Mouse (Mus musculus): ENCODE results near the gene Iqcc. TPM values are rescaled to one million over a fixed set of nuclear protein-coding genes. Genes with fewer than 3 reads are reported as not detected.

Iqcc gene
- polyA plus RNA-seq, 1 experiment from 2014 or later = 24.5 TPM

DNA sequence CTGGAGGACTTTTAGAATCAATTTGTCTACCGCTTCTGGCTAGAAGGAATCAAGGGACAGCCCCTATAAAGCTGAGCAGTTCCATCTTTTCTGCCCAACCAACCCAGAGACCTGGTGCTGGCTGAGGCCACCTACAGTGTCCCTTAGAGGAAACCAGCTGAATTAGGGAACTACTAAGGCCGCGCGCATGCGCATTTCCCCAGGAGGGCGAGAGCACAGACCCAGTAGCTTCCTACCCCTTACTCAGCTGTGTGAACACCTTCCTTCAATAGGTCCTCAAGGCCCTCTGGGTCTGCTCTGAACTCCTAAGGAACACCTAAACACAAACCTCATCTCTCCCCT, 6.1 kb upstream of the Iqcc start:
- no peak for ATAC-seq (replicated peaks; ENCODE audit: insufficient number of reproducible peaks, low FRiP score, low TSS enrichment)
- under 1% methylated on average over 6 of the region's 6 CpGs for WGBS (ENCODE audit: insufficient replicate concordance)
- H3K27ac ChIP-seq (ENCODE audit: low read depth, low read length) = peak overlapping the region; percentile 78
- H3K4me3 ChIP-seq (ENCODE audit: low read depth, low read length) = peak overlapping the region; percentile 69
- peak overlapping the region; percentile 54 for H3K9ac ChIP-seq (ENCODE audit: low read depth, low read length)
- no peaks in the 10 kb centered on the region for H3K9me3 ChIP-seq (replicated peaks; ENCODE audit: control insufficient read depth, low read length)
- H3K36me3 ChIP-seq (ENCODE audit: control insufficient read depth, insufficient read depth, low read length) = peaks cover 24% of the 10 kb centered on the region
- H3K4me1 ChIP-seq (ENCODE audit: control insufficient read depth, insufficient read depth, low read length) = peaks cover 22% of the 10 kb centered on the region
- H3K27me3 ChIP-seq (ENCODE audit: control insufficient read depth, insufficient read depth, low read length) = no peaks in the 10 kb centered on the region
- H3K4me2 ChIP-seq = peak overlapping the region; percentile 84

DNA sequence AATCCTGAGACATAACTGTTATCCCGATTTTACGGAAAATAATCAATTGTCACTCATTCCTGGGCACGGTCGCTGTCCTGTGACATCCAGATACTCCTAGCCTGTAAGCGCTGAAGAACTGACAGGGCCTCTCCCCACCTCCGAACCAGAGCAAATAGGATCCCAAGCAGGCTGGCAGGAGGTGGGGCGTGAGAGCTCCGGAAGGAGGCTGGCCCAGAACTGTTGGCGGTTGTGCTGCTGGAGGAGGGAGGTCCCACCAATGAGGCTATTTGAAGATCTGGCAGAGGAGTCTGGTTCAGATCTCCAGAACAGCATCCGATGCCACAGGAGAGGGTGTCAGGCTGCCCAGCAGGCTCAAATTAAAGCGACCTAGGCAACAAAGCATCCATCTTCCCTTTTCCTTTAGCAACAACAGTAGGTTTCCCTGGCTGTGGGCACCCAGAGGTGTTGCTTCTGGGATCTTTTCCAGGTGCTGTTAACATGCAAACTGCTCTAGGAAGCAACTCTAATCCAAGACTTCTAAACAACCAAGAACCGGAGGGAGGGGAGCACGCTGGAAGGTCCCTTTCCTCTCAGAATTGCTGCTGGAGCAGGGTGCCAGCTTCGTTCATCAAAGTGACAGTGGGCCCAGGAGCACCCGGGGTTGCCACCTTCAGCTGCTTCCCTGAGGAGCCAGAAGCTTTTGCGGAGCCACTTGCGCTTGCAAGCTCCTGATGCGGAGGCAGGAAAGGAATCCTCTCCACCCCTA, 5.6 kb upstream of the Iqcc start:
- H3K27me3 ChIP-seq (ENCODE audit: control insufficient read depth, insufficient read depth, low read length) = no peaks in the 10 kb centered on the region
- 1% methylated on average over 18 of the region's 18 CpGs for WGBS (ENCODE audit: insufficient replicate concordance)
- peak; percentile 86 for ATAC-seq (replicated peaks; ENCODE audit: insufficient number of reproducible peaks, low FRiP score, low TSS enrichment)

DNA sequence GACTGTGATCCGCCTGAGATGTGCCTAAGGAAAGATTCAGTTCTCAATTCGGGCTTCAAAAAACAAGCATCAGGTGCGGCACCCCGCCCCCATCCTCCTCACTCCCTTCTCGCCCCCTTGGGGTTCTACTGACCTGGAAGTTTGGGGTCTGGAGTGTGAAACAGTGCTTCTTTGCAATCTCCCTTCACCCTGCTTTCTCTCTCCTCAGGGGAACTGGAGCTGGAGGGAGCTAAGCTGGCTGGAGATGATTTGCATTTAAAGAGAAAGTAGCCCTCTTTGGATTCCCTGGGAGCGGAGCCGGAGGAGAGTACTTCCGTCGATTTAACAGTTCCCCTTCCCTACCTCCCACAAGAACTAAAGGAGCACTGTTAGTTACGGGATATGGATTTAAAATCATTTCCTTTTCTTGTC, 4.8 kb upstream of the Iqcc start, which contains the start of gene Ccdc28b:
Gene Ccdc28b, minus strand, starts transcription at position 267 of the 411 bp plus-strand sequence.
- Histone ChIP-seq H3K27me3 (ENCODE audit: control insufficient read depth, insufficient read depth, low read length) (no peaks in the 10 kb centered on the region), H3K9me3 (replicated peaks; ENCODE audit: control insufficient read depth, low read length) (no peaks in the 10 kb centered on the region), H3K4me3 (ENCODE audit: low read depth, low read length) (peak within 1 kb of the TSS; percentile 69), H3K27ac (ENCODE audit: low read depth, low read length) (peak within 1 kb of the TSS; percentile 78), H3K36me3 (ENCODE audit: control insufficient read depth, insufficient read depth, low read length) (peaks cover 10% of the 10 kb centered on the region), H3K4me2 (peak within 1 kb of the TSS; percentile 84), H3K9ac (ENCODE audit: low read depth, low read length) (peak within 1 kb of the TSS; percentile 82), H3K4me1 (ENCODE audit: control insufficient read depth, insufficient read depth, low read length) (peaks cover 22% of the 10 kb centered on the region)
- ATAC-seq (replicated peaks; ENCODE audit: insufficient number of reproducible peaks, low FRiP score, low TSS enrichment) = no peak
- WGBS (ENCODE audit: insufficient replicate concordance) = under 1% methylated on average over 10 of the region's 10 CpGs

More for the DNA sequence above, 5.6 kb upstream of the Iqcc start:
- peaks cover 18% of the 10 kb centered on the region for H3K36me3 ChIP-seq (ENCODE audit: control insufficient read depth, insufficient read depth, low read length)
- H3K9ac ChIP-seq (ENCODE audit: low read depth, low read length) = peak overlapping the region; percentile 82; the same call in 1 of the 2 replicates
- peaks cover 22% of the 10 kb centered on the region for H3K4me1 ChIP-seq (ENCODE audit: control insufficient read depth, insufficient read depth, low read length)
- peak overlapping the region; percentile 78 for H3K27ac ChIP-seq (ENCODE audit: low read depth, low read length)
- H3K9me3 ChIP-seq (replicated peaks; ENCODE audit: control insufficient read depth, low read length) = no peaks in the 10 kb centered on the region
- H3K4me2 ChIP-seq = peak overlapping the region; percentile 84
- H3K4me3 ChIP-seq (ENCODE audit: low read depth, low read length) = peak overlapping the region; percentile 69

DNA sequence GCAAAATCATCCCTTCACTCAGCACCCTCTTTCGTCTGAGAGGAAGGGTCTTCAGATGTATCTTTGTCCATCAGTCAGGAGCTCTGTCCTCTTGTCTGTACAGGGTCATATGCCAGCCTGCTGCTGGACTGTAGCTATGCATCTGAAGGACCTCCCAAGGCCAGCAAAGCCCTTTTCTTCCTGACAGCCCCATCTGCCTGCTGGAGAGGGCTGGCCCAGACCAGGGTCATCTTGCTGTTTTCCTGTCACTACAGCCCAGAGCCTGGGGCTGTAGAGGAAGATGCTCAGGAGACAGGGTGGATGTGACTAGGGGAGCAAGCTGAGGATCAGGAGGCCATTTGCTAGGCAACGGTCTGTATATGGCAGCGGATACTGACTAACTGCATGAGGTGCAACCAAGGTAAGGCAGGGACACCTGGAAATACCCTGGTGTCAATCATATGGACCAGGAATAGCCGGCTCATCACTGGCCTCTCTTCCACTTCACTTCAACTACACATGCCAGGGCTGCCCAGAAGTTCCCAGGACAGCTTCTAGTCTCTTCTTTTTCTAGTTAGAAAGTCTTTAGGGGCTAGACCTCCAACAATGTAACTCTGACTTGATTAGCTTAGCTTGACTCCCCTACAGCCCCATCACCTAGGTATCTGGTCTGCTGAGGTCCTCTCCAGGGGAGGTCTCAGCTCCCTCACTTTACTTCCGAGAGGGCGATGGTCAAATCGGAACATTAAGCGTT, 4.1 kb upstream of the Iqcc start:
- Histone ChIP-seq H3K4me2 (peak overlapping the region; percentile 84), H3K9ac (ENCODE audit: low read depth, low read length) (peak overlapping the region; percentile 82), H3K4me3 (ENCODE audit: low read depth, low read length) (peak overlapping the region; percentile 69), H3K36me3 (ENCODE audit: control insufficient read depth, insufficient read depth, low read length) (peaks cover 6% of the 10 kb centered on the region), H3K27me3 (ENCODE audit: control insufficient read depth, insufficient read depth, low read length) (no peaks in the 10 kb centered on the region), H3K9me3 (replicated peaks; ENCODE audit: control insufficient read depth, low read length) (no peaks in the 10 kb centered on the region), H3K27ac (ENCODE audit: low read depth, low read length) (peak overlapping the region; percentile 78; the same call in 1 of the 2 replicates), H3K4me1 (ENCODE audit: control insufficient read depth, insufficient read depth, low read length) (peaks cover 27% of the 10 kb centered on the region)
- 16% methylated on average over 8 of the region's 8 CpGs for WGBS (ENCODE audit: insufficient replicate concordance)
- no peak for ATAC-seq (replicated peaks; ENCODE audit: insufficient number of reproducible peaks, low FRiP score, low TSS enrichment)

DNA sequence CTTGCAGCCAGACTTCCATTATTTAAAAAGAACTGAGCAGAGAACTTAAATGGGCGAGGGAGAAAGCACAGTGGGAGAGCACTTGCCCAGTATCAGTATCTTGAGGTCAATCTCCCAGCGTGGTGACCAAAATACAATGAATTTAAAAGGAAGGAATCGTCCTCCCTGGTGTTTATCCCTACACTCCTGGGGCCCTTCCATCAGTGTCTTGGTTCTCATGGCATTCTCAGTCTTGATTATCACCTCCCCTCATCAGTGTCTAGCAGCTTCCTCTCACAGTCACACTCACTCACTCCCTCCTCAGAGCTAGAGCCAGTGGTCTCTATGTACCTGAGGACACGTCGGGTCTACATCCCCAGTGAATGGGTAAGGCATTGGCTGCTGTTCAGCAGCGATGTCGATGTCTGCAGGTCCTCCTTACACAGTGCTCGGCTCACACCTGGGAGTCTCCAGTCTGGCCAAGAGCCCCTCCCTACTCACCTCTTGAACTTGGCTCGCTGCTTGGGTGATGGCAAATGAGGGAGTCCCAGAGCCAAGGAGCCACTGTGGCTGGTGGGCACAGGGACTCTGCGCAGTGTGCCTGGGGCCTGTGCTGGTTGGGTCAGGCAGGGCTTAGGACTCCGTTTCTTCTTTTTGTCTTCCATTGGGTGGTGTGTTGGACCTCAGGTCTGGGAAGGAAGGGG, 3.4 kb upstream of the Iqcc start:
- ATAC-seq (replicated peaks; ENCODE audit: insufficient number of reproducible peaks, low FRiP score, low TSS enrichment) = no peak
- Histone ChIP-seq H3K4me3 (ENCODE audit: low read depth, low read length) (peak overlapping the region; percentile 69; the same call in 1 of the 2 replicates), H3K27me3 (ENCODE audit: control insufficient read depth, insufficient read depth, low read length) (no peaks in the 10 kb centered on the region), H3K9ac (ENCODE audit: low read depth, low read length) (no peak overlapping the region; the same call in 1 of the 2 replicates), H3K4me2 (peak overlapping the region; percentile 84), H3K4me1 (ENCODE audit: control insufficient read depth, insufficient read depth, low read length) (peaks cover 29% of the 10 kb centered on the region), H3K27ac (ENCODE audit: low read depth, low read length) (no peak overlapping the region), H3K36me3 (ENCODE audit: control insufficient read depth, insufficient read depth, low read length) (peaks cover 3% of the 10 kb centered on the region), H3K9me3 (replicated peaks; ENCODE audit: control insufficient read depth, low read length) (no peaks in the 10 kb centered on the region)
- WGBS (ENCODE audit: insufficient replicate concordance) = 63% methylated on average over 11 of the region's 11 CpGs

DNA sequence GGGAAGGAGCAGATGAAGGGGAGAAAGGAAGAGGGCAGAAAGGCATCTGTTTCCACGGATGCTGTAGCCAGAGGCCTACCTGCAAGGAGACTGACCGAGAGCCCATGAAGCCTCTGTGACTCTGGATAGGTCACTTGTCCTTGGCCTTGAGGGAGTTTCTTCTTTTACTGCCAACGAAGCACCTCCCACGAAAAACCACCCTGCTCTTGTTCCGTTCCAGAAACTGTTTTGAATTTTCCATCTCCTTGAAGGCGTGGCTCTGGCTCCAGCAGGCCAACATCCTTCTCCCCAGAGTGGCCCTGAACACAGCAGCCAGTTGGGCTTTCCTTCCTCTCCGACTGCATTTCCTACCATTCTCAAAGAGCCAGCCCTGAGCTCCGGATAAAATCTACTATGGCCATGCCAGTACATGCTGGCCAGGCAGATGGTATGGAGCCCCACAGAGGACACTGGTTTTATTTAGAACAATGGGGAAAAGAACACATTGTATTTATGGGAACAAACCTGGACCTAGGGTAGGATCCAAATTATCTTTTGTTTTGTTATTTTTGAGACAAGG, 2.5 kb upstream of the Iqcc start:
- Histone ChIP-seq H3K36me3 (ENCODE audit: control insufficient read depth, insufficient read depth, low read length) (no peaks in the 10 kb centered on the region), H3K4me1 (ENCODE audit: control insufficient read depth, insufficient read depth, low read length) (peaks cover 29% of the 10 kb centered on the region), H3K4me2 (no peak overlapping the region), H3K9me3 (replicated peaks; ENCODE audit: control insufficient read depth, low read length) (no peaks in the 10 kb centered on the region), H3K9ac (ENCODE audit: low read depth, low read length) (no peak overlapping the region), H3K27me3 (ENCODE audit: control insufficient read depth, insufficient read depth, low read length) (no peaks in the 10 kb centered on the region), H3K4me3 (ENCODE audit: low read depth, low read length) (no peak overlapping the region), H3K27ac (ENCODE audit: low read depth, low read length) (no peak overlapping the region)
- no peak for ATAC-seq (replicated peaks; ENCODE audit: insufficient number of reproducible peaks, low FRiP score, low TSS enrichment)
- WGBS (ENCODE audit: insufficient replicate concordance) = 68% methylated on average over 8 of the region's 8 CpGs

DNA sequence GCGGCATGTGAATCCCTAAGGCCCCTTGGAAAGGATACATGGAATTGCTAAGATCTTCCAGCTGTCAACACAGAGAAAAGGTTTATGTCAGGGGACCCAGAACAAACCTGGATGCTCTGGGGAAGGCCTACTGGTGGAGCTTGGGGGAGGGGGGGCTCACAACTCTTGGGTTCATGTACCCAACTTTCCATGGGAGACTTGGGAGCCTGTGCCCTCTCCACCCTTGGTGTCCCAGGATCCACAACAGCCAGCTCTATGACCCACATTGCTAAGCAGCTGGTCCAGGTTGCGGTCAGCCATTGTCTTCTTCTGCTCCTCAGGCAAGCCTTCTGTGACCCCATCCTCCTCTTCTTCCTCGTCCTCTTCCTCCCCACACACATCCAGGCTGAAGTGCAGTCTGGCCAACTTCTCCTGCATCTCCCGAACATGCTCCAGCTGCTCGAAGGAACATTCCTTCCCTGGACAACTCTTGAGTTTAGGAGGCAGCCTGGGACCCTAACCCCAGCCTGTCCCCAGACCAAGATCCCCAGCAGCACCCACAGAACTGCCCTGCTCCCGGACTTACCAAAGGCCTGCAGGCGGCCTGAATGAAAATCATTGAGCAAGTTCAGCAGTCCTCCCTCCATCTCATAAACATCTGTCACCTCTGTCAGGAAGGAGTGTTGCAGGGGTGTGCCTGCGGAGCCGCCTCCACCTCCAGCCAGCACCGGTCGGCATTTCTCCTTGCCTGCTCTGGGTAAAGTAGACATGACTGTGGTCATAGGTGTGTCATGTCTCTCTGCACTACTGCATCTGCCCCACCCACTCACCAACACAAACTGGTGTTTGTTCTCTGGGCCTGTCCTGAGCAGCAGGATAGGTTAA, 1.8 kb upstream of the Iqcc start:
- no peak for ATAC-seq (replicated peaks; ENCODE audit: insufficient number of reproducible peaks, low FRiP score, low TSS enrichment)
- H3K4me2 ChIP-seq = no peak overlapping the region
- no peaks in the 10 kb centered on the region for H3K9me3 ChIP-seq (replicated peaks; ENCODE audit: control insufficient read depth, low read length)
- no peaks in the 10 kb centered on the region for H3K27me3 ChIP-seq (ENCODE audit: control insufficient read depth, insufficient read depth, low read length)
- no peak overlapping the region for H3K27ac ChIP-seq (ENCODE audit: low read depth, low read length)
- H3K9ac ChIP-seq (ENCODE audit: low read depth, low read length) = no peak overlapping the region
- no peaks in the 10 kb centered on the region for H3K36me3 ChIP-seq (ENCODE audit: control insufficient read depth, insufficient read depth, low read length)
- peaks cover 29% of the 10 kb centered on the region for H3K4me1 ChIP-seq (ENCODE audit: control insufficient read depth, insufficient read depth, low read length)
- no peak overlapping the region for H3K4me3 ChIP-seq (ENCODE audit: low read depth, low read length)
- WGBS (ENCODE audit: insufficient replicate concordance) = 78% methylated on average over 11 of the region's 11 CpGs

Measured in heart, embryonic 11.5 days (tissue).